Mouse (Mus musculus) liver, embryonic 14.5 days (tissue): ENCODE measurements around the gene Dnmt3a. TPM values are rescaled to one million over a fixed set of nuclear protein-coding genes. Genes with fewer than 3 reads are reported as not detected.

Experiments used
- ATAC-seq: fragments of 200-750 bp; cut with Nextera tagmentation; 2 replicates; pipeline ENCODE4 v1.8.0; 2017; ENCODE audit warnings: moderate number of reproducible peaks, mild to moderate bottlenecking, moderate library complexity; ENCODE audit not compliant: insufficient read depth
- DNase-seq, 3 experiments: peaks; one replicate each; pipeline ENCODE4 v3.0.0-alpha.2; 2012 to 2013; ENCODE audit warnings: low read depth in 3 of 3, low spot score in 3 of 3
- H3K27ac ChIP-seq: fragments of 300-500 bp; sonication (generic); 2 replicates; pipeline ENCODE4 v1.5.1; 2014; ENCODE audit warnings: moderate library complexity, mild to moderate bottlenecking, control low read depth, inconsistent platforms
- H3K27me3 ChIP-seq: fragments of 300-500 bp; sonication (generic); 2 replicates; pipeline ENCODE4 v1.6.1; 2014; ENCODE audit warnings: mild to moderate bottlenecking, low read length, moderate library complexity; ENCODE audit not compliant: control insufficient read depth, insufficient read depth
- H3K36me3 ChIP-seq: fragments of 300-500 bp; sonication (generic); replicated peaks from 2 replicates; pipeline ENCODE4 v1.6.1; 2014; ENCODE audit warnings: low read depth; ENCODE audit not compliant: control insufficient read depth, insufficient read depth
- H3K4me1 ChIP-seq, 2 experiments: fragments of 200-500 bp in 1 of 2; fragments of 300-500 bp in 1 of 2; sonication (generic) in 1 of 2; replicated peaks; 2 replicates each; pipeline ENCODE4 v1.6.1; 2012 to 2014; ENCODE audit warnings: antibody characterized with exemption in 1 of 2, inconsistent platforms in 1 of 2, low read length in 1 of 2; ENCODE audit not compliant: control insufficient read depth in 2 of 2, insufficient read depth in 2 of 2
- H3K4me2 ChIP-seq: fragments of 300-500 bp; sonication (generic); 2 replicates; pipeline ENCODE4 v1.6.1; 2014; ENCODE audit warnings: low read depth, mild to moderate bottlenecking, control low read depth, moderate library complexity
- H3K4me3 ChIP-seq, 2 experiments: fragments of 200-500 bp in 1 of 2; fragments of 300-500 bp in 1 of 2; sonication (generic) in 1 of 2; 2 replicates each; pipeline ENCODE4 v1.5.1; 2012 to 2014; ENCODE audit warnings: low read depth in 2 of 2, low read length in 2 of 2, mild to moderate bottlenecking in 2 of 2, control low read depth in 1 of 2, inconsistent platforms in 1 of 2, moderate library complexity in 1 of 2; ENCODE audit not compliant: insufficient read depth in 1 of 2
- H3K9ac ChIP-seq: fragments of 300-500 bp; sonication (generic); replicated peaks from 2 replicates; pipeline ENCODE4 v1.6.1; 2014; ENCODE audit warnings: mild to moderate bottlenecking, control low read depth, moderate library complexity
- H3K9me3 ChIP-seq: fragments of 300-500 bp; sonication (generic); 2 replicates; pipeline ENCODE4 v1.6.1; 2016; ENCODE audit warnings: low read length, mixed read lengths; ENCODE audit not compliant: control insufficient read depth
- CTCF ChIP-seq: IDR thresholded peaks from 2 replicates; pipeline ENCODE4 v1.5.1; 2016; ENCODE audit warnings: antibody characterized with exemption, low read depth, control low read depth
- EP300 ChIP-seq: IDR thresholded peaks from 2 replicates; pipeline ENCODE4 v1.6.1; 2016; ENCODE audit warnings: antibody characterized with exemption, low read depth
- WGBS: fragments of 180-500 bp; shearing (Covaris S2); extraction: QIAGEN DNeasy Blood & Tissue Kit; methylation state at CpG from one replicate; pipeline ENCODE4 v1.1.7; 2014; ENCODE audit not compliant: insufficient replicate concordance; 5-methylcytosine and 5-hydroxymethylcytosine counted together
- polyA plus RNA-seq, 2 experiments: library from polyadenylated mRNA; depleted of rRNA in 1 of 2; stranded (reverse) in 1 of 2; unstranded in 1 of 2; fragments of >200 nt; fragmentation: Nextera tagmentation in 1 of 2; extraction: Ambion mirVana in 1 of 2; gene quantifications; 2 replicates each; pipeline versions ENCODE4 v1.2.1 to v1.2.3; 2012 to 2014

The Dnmt3a gene
- polyA plus RNA-seq, 2 experiments: 5.3 to 12.8 TPM

DNA sequence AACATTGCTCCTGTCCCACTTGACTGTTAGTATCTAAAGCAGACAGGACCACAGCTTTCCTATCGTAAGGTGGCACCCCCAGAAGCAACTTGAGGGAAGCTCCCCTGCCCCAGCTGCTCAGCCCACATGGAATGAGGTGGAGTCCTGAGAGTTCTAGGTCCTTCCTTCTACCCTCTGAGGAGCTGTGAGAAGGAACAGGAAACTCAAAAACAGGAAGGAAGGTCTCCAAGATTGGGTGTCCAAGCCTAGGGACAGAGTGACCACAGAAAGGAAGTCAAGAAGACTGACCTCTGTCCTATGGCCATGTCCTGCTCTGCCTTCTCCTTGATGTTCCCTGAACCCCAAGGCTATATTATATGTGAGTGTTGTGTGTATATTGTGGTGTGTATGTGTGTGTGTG lies 6.3 kb upstream of the Dnmt3a start:
- DNase-seq (no peak), ATAC-seq (no peak)
- Histone ChIP-seq H3K27ac (no peak overlapping the region), H3K4me2 (no peak overlapping the region), H3K27me3 (no peaks in the 10 kb centered on the region), H3K4me1 (no peaks in the 10 kb centered on the region), H3K36me3 (no peaks in the 10 kb centered on the region), H3K9ac (no peak overlapping the region), H3K4me3 (no peak overlapping the region), H3K9me3 (no peaks in the 10 kb centered on the region)
- WGBS: 27% methylated on average over 1 of the region's 1 CpGs
- TF ChIP-seq EP300 (no peak), CTCF (no peak)

DNA sequence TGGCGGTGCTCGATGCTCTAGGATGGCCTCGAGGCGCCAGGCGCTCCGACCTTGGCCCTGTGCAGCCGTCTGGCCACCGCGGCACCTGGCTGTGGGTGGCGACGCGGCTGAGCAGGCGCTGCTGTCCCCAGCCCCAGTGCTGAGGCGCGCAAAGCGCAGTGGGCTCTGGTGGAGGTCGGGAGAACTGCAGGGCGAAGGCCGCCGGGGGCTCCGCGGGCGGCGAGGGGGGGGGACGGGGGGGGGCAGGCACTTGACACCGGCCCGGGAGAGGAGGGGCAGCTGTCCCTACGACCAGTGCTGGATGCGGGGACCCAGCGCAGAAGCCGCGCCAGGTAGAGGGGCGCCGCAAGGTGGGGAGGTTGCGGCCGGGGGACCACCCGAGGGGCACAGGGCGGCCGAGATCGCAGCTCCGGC lies 471 bp downstream of the Dnmt3a start:
- peaks cover 38% of the 10 kb centered on the region for H3K27me3 ChIP-seq
- ATAC-seq (peak; percentile 72), DNase-seq (peak in 2 of 3 experiments; percentile 18 to 24)
- H3K9ac ChIP-seq: no peak overlapping the region
- peak overlapping the region; percentile 31 to 70 for H3K4me3 ChIP-seq
- no peaks in the 10 kb centered on the region for H3K36me3 ChIP-seq
- no peaks in the 10 kb centered on the region for H3K9me3 ChIP-seq
- H3K4me2 ChIP-seq: peak overlapping the region; percentile 69
- H3K4me1 ChIP-seq: peaks cover 0 to 7% of the 10 kb centered on the region in 2 experiments; a peak in 2 of 4 replicates
- 1% methylated on average over 40 of the region's 41 CpGs for WGBS
- H3K27ac ChIP-seq: no peak overlapping the region
- no peak for TF ChIP-seq EP300
- TF ChIP-seq CTCF: peak; percentile 74

DNA sequence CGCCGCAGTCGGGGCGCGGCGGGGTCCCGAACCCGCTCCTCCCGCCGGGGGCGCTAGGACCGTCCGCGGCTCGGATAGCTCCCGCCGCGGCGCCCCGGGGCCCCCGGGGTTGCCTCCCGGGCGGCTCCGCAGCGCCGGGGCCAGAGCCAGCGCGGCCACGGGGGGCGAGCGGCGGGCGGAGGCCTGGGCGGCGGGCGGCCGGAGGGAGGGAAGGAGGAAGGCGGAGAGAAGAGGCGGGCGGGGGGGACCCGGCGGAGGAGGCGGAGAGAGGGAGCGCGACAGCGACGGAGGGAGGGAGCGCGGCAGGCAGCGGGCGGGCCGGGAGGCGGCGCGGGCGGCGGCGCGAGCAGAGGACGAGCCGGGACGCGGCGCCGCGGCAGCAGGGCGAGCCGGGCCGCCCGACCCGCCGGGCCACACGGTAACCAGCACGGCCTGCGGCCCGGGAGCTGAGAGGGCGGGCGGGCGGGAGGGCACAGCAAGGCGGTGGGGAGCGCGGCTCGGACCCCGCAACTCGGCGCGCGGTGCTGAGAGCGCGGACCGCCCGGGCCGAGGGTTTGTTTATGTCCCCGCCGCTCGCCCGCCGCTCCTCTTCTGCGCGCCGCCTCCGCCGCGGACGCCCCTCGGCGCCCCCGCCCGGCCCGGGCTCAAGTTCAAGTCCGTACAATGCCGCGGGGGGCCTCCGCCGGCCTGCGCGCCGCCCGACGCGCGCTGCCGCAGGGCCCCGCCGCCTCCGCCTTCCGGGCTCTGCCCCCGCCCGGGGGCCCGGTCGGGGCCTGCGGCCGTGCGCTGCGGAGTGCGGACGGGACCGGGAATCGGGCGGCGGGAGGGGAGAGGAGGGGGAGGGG lies 1.1 kb downstream of the Dnmt3a start:
- under 1% methylated on average over 89 of the region's 141 CpGs for WGBS
- peaks cover 0 to 9% of the 10 kb centered on the region in 2 experiments; a peak in 2 of 4 replicates for H3K4me1 ChIP-seq
- H3K4me3 ChIP-seq: peak overlapping the region; percentile 31 to 70
- TF ChIP-seq EP300 (no peak), CTCF (no peak)
- no peaks in the 10 kb centered on the region for H3K9me3 ChIP-seq
- peak overlapping the region; percentile 69 for H3K4me2 ChIP-seq
- peak overlapping the region; percentile 27 for H3K9ac ChIP-seq
- H3K36me3 ChIP-seq: no peaks in the 10 kb centered on the region
- DNase-seq (peak in 2 of 3 experiments; percentile 12 to 23), ATAC-seq (peak; percentile 56)
- no peak overlapping the region for H3K27ac ChIP-seq
- H3K27me3 ChIP-seq: peaks cover 38% of the 10 kb centered on the region

DNA sequence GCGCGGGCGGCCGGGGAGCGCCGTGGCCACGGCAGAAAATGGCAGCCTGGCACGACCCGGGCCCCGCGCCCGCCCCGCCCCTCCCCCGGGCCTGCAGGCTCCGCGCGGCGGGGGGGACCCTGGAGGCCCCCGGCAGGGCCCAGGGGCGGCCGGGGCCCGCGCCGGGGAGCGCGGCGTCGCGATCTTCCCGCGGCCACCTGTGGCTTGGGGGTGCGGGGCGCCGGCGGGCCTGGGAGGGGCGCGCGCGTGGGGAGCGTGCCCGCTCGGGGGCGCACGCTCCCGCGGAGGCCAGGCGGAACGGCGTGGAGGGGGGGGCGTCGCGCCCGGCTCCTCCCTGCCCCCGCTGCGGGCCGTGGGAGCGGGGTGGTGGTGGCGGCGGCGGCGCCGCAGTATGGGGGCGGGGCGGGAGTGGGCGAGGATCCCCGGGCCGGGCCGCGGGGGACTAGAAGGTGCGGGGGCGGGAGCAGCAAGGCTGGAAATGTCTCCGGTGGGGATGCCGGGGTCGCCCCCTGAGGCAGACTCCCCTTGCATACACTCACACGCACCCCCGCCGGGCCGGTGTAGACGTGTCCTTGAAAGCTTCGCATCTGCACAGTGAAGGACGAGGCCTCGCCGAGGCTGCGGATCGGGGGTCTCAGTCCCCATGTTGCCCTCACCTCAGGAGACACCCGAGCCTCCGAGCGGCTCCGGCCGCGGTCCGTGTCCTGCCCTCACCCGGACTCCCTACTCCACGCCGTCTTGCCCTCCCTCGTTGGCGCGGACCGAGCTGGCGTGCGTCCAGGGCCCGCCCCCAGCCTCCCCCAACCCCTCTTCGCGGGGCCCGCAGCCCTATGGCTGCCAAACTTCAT lies 2.0 kb downstream of the Dnmt3a start:
- H3K4me1 ChIP-seq: peaks cover 0 to 11% of the 10 kb centered on the region in 2 experiments; a peak in 2 of 4 replicates

More for the DNA sequence above, 2.0 kb downstream of the Dnmt3a start:
- H3K27me3 ChIP-seq: peaks cover 38% of the 10 kb centered on the region
- 1% methylated on average over 69 of the region's 105 CpGs for WGBS
- no peak for TF ChIP-seq EP300
- TF ChIP-seq CTCF: no peak
- no peak overlapping the region; the same call in 1 of the 2 replicates for H3K9ac ChIP-seq
- peak overlapping the region; percentile 69 for H3K4me2 ChIP-seq
- H3K27ac ChIP-seq: no peak overlapping the region
- no peaks in the 10 kb centered on the region for H3K36me3 ChIP-seq
- ATAC-seq (peak; percentile 6; the same call in 1 of the 2 replicates), DNase-seq (no peak)
- peak overlapping the region; percentile 31 to 70 for H3K4me3 ChIP-seq
- H3K9me3 ChIP-seq: no peaks in the 10 kb centered on the region
